Mouse (Mus musculus) liver, embryonic 14.5 days (tissue): ENCODE results near the gene Stard5. TPM values are rescaled to one million over a fixed set of nuclear protein-coding genes. Genes with fewer than 3 reads are reported as not detected.

Source experiments
- ATAC-seq: fragments of 200-750 bp; cut with Nextera tagmentation; 2 replicates; pipeline ENCODE4 v1.8.0; 2017; ENCODE audit warnings: moderate number of reproducible peaks, mild to moderate bottlenecking, moderate library complexity; ENCODE audit not compliant: insufficient read depth
- DNase-seq, 3 experiments: peaks; one replicate each; pipeline ENCODE4 v3.0.0-alpha.2; 2012 to 2013; ENCODE audit warnings: low read depth in 3 of 3, low spot score in 3 of 3
- H3K27ac ChIP-seq: fragments of 300-500 bp; sonication (generic); 2 replicates; pipeline ENCODE4 v1.5.1; 2014; ENCODE audit warnings: moderate library complexity, mild to moderate bottlenecking, control low read depth, inconsistent platforms
- H3K27me3 ChIP-seq: fragments of 300-500 bp; sonication (generic); 2 replicates; pipeline ENCODE4 v1.6.1; 2014; ENCODE audit warnings: mild to moderate bottlenecking, low read length, moderate library complexity; ENCODE audit not compliant: control insufficient read depth, insufficient read depth
- H3K36me3 ChIP-seq: fragments of 300-500 bp; sonication (generic); replicated peaks from 2 replicates; pipeline ENCODE4 v1.6.1; 2014; ENCODE audit warnings: low read depth; ENCODE audit not compliant: control insufficient read depth, insufficient read depth
- H3K4me1 ChIP-seq, 2 experiments: fragments of 200-500 bp in 1 of 2; fragments of 300-500 bp in 1 of 2; sonication (generic) in 1 of 2; replicated peaks; 2 replicates each; pipeline ENCODE4 v1.6.1; 2012 to 2014; ENCODE audit warnings: antibody characterized with exemption in 1 of 2, inconsistent platforms in 1 of 2, low read length in 1 of 2; ENCODE audit not compliant: control insufficient read depth in 2 of 2, insufficient read depth in 2 of 2
- H3K4me2 ChIP-seq: fragments of 300-500 bp; sonication (generic); 2 replicates; pipeline ENCODE4 v1.6.1; 2014; ENCODE audit warnings: low read depth, mild to moderate bottlenecking, control low read depth, moderate library complexity
- H3K4me3 ChIP-seq, 2 experiments: fragments of 200-500 bp in 1 of 2; fragments of 300-500 bp in 1 of 2; sonication (generic) in 1 of 2; 2 replicates each; pipeline ENCODE4 v1.5.1; 2012 to 2014; ENCODE audit warnings: low read depth in 2 of 2, low read length in 2 of 2, mild to moderate bottlenecking in 2 of 2, control low read depth in 1 of 2, inconsistent platforms in 1 of 2, moderate library complexity in 1 of 2; ENCODE audit not compliant: insufficient read depth in 1 of 2
- H3K9ac ChIP-seq: fragments of 300-500 bp; sonication (generic); replicated peaks from 2 replicates; pipeline ENCODE4 v1.6.1; 2014; ENCODE audit warnings: mild to moderate bottlenecking, control low read depth, moderate library complexity
- H3K9me3 ChIP-seq: fragments of 300-500 bp; sonication (generic); 2 replicates; pipeline ENCODE4 v1.6.1; 2016; ENCODE audit warnings: low read length, mixed read lengths; ENCODE audit not compliant: control insufficient read depth
- CTCF ChIP-seq: IDR thresholded peaks from 2 replicates; pipeline ENCODE4 v1.5.1; 2016; ENCODE audit warnings: antibody characterized with exemption, low read depth, control low read depth
- EP300 ChIP-seq: IDR thresholded peaks from 2 replicates; pipeline ENCODE4 v1.6.1; 2016; ENCODE audit warnings: antibody characterized with exemption, low read depth
- WGBS: fragments of 180-500 bp; shearing (Covaris S2); extraction: QIAGEN DNeasy Blood & Tissue Kit; methylation state at CpG from one replicate; pipeline ENCODE4 v1.1.7; 2014; ENCODE audit not compliant: insufficient replicate concordance; 5-methylcytosine and 5-hydroxymethylcytosine counted together
- polyA plus RNA-seq, 2 experiments: library from polyadenylated mRNA; depleted of rRNA in 1 of 2; stranded (reverse) in 1 of 2; unstranded in 1 of 2; fragments of >200 nt; fragmentation: Nextera tagmentation in 1 of 2; extraction: Ambion mirVana in 1 of 2; gene quantifications; 2 replicates each; pipeline versions ENCODE4 v1.2.1 to v1.2.3; 2012 to 2014

The Stard5 gene
- polyA plus RNA-seq, 2 experiments, result 5.3 to 7.5 TPM

DNA sequence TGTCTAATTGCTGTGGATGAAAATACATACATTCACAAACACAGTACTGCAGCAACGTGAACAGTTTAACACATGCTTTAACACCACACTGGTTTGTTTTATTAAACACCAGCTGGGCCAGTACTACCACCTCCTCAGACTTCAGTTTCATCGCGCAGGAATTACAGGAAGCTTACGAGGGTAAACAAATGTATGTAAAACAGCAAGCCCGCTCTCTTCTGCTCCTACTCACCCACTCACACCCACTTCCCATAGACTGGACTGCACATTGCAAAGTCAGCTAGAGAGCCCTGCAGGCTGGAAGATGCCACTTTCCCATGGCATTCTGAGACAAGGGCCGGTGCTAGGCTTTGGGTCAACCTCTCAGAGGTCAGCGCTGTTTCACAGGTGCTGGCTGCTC is 17.0 kb downstream of the Stard5 start:
- no peak for ATAC-seq
- TF ChIP-seq CTCF (no peak), EP300 (no peak)

DNA sequence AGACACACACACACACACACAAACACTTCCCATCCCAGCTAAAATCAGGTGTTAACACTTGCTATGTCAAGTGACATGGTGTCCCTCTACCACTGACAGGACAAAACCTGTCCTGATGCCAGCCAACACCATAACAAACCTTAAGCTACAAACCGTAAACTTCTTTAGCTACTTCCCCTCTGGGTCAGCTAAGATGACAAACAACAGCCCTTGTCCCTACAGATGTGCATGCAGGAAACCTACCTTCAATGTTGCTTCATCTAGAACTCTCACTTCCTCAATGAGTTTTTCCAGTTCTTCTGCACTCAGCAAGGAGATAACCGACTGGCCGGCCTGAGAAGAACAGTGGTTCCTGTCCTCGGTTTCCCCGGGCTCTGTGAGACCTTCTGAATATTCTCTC is 18.9 kb downstream of the Stard5 start:
- TF ChIP-seq EP300 (no peak), CTCF (no peak)
- Histone ChIP-seq H3K9me3 (no peaks in the 10 kb centered on the region), H3K4me1 (no peaks in the 10 kb centered on the region), H3K27ac (no peak overlapping the region), H3K36me3 (no peaks in the 10 kb centered on the region), H3K4me3 (no peak overlapping the region), H3K27me3 (no peaks in the 10 kb centered on the region), H3K9ac (no peak overlapping the region), H3K4me2 (no peak overlapping the region)
- ATAC-seq, result no peak
- 25% methylated on average over 5 of the region's 5 CpGs for WGBS
- no peak for DNase-seq

More for the DNA sequence above, 17.0 kb downstream of the Stard5 start:
- no peaks in the 10 kb centered on the region for H3K4me1 ChIP-seq
- H3K9me3 ChIP-seq, result no peaks in the 10 kb centered on the region
- H3K27ac ChIP-seq, result no peak overlapping the region
- no peak for DNase-seq
- H3K36me3 ChIP-seq, result no peaks in the 10 kb centered on the region
- no peaks in the 10 kb centered on the region for H3K27me3 ChIP-seq
- no peak overlapping the region for H3K9ac ChIP-seq
- no peak overlapping the region for H3K4me3 ChIP-seq
- WGBS, result 65% methylated on average over 7 of the region's 7 CpGs
- no peak overlapping the region for H3K4me2 ChIP-seq

DNA sequence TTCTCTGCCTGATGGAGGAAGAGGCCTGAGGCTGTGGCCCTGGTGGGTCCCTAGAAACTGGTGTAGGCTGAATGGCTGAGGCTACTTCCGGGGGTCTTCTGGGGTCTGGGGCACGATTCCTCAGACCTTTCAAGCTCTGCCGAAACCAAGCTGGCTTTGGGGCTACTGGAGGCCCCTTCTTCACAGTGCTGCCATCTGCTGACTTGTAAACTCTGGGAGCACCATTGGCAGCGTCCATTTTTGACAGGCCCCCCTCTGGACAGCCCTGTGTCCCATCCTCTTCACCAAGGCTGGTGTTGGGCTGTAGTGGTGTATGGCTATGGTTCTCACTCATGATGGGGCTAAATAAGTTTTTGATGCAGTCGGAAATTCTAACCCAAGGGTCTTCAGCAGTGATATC is 20.7 kb downstream of the Stard5 start:
- WGBS, result 65% methylated on average over 5 of the region's 5 CpGs
- Histone ChIP-seq H3K4me3 (no peak overlapping the region), H3K36me3 (no peaks in the 10 kb centered on the region), H3K4me1 (no peaks in the 10 kb centered on the region), H3K27me3 (no peaks in the 10 kb centered on the region), H3K9ac (no peak overlapping the region), H3K4me2 (no peak overlapping the region), H3K9me3 (no peaks in the 10 kb centered on the region), H3K27ac (no peak overlapping the region)
- DNase-seq (no peak), ATAC-seq (no peak)
- TF ChIP-seq EP300, result no peak
- TF ChIP-seq CTCF, result no peak

DNA sequence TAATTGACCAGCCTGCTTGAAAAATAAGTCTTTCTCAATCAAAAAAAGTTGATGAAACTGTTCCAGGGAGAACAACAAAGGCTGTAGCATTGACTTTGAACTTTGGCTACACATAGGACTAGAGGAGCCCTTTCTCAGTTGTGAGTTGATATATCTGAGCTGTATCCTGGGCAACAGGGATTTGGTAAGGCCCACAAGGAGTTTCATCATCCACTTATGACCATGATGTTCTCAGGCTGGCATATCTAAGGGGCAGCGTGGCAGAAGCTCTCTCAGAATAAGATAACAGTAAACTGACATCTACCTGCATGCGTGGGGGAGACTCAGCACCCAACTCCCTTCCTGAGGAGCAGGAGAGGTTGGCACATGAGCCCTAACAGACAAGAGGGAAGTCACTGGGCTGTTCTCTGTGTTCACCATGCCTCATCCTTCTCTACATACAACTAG is 21.9 kb downstream of the Stard5 start:
- 24% methylated on average over 2 of the region's 2 CpGs for WGBS
- H3K4me3 ChIP-seq, result 0 out of 4 replicates have a peak overlapping the region, but pooled peaks of 1 of the 2 experiments have one; percentile 21
- DNase-seq, result no peak
- no peaks in the 10 kb centered on the region for H3K4me1 ChIP-seq
- H3K9ac ChIP-seq, result no peak overlapping the region
- no peak for TF ChIP-seq EP300
- TF ChIP-seq CTCF, result no peak
- no peaks in the 10 kb centered on the region for H3K36me3 ChIP-seq
- H3K4me2 ChIP-seq, result peak overlapping the region; percentile 18
- no peaks in the 10 kb centered on the region for H3K27me3 ChIP-seq
- no peak overlapping the region for H3K27ac ChIP-seq
- no peaks in the 10 kb centered on the region for H3K9me3 ChIP-seq
- no peak for ATAC-seq

DNA sequence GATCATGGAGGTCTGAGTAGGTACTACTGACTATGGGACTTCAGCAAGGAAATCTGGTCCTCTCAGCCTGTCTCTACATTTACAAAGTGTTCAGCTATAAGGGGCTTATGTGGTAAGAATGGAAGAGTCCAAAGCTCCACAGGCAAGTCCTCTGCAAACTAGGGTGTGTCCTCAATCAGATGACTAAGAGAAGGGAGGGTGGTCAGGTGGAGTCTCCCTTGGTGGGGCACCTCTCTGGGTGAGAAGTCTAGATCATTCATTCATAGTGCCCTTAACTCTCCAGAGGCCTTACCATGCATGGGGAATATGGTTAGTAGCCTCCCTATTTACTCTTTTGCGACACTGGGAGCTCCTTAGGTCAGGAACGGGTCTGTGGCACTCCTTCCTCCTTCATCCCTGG is 22.4 kb downstream of the Stard5 start:
- TF ChIP-seq CTCF (no peak), EP300 (no peak)
- Histone ChIP-seq H3K27me3 (no peaks in the 10 kb centered on the region), H3K4me2 (peak overlapping the region; percentile 28), H3K4me1 (no peaks in the 10 kb centered on the region), H3K36me3 (no peaks in the 10 kb centered on the region), H3K27ac (no peak overlapping the region), H3K9ac (no peak overlapping the region), H3K4me3 (peak overlapping the region in 1 of 2 experiments; percentile 19; a peak in 1 of 4 replicates), H3K9me3 (no peaks in the 10 kb centered on the region)
- DNase-seq (no peak), ATAC-seq (no peak)
- 28% methylated on average over 2 of the region's 2 CpGs for WGBS
